Mouse (Mus musculus): ENCODE measurements at regions not wholly inside any gene's neighbourhood (a gene's known extent, or its start where the extent isn't known, plus 50 kb on each side); places are given as distances from the start of the nearest gene placed in this dataset.

DNA sequence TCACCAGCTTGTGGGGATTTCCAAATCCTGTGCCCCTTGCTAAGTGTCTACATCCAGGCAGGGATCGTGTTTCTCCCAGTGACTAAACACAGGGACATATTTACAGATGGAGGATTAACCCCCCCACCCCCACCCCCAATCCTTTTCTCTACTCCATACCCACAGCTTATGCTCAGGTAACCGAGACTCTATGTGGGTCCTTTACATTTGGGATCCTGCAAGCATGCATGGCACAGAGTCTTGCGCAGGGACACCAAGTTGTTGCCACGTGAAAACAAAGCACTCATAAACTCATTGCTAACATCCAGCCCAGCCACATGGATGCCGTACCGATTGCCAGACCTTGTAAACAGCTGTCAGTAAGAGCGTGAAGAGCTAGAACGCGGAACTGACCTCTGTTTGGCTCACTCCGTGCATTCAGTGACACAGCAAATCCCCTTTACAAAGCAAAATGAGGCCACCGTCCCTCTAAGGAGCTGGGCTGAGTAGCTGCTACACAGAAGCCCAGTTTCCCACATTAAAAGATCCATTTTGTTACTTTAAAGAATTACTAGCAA lies 1204.9 kb upstream of the A1bg start:
- TF ChIP-seq POLR2A (IDR thresholded peaks at IDR 0.05; ENCODE audit: control insufficient read depth, low read depth, low read length) (no peak), CTCF (IDR thresholded peaks at IDR 0.05; ENCODE audit: control insufficient read depth, insufficient read depth, insufficient replicate concordance, low read depth, low read length) (no peak)

Measured in testis, adult 2 months (tissue).